Mouse (Mus musculus) MEL (cell line): ENCODE measurements around the gene Mfsd14b. TPM values are rescaled to one million over a fixed set of nuclear protein-coding genes. Genes with fewer than 3 reads are reported as not detected.

Experiments
- polyA plus RNA-seq, 2 experiments: library from polyadenylated mRNA; stranded (reverse) in 1 of 2; unstranded in 1 of 2; fragments of >175 nt in 1 of 2; fragments of >200 nt in 1 of 2; gene quantifications; 2 replicates each; pipeline versions ENCODE4 v1.2.1 to v1.2.4; 2012; ENCODE audit warnings: low replicate concordance in 2 of 2, low read depth in 1 of 2; ENCODE audit not compliant: insufficient read length in 2 of 2, insufficient read depth in 1 of 2, missing spikeins in 1 of 2
- total RNA-seq: library from RNA; depleted of rRNA; stranded (reverse); fragments of 300-350 nt; gene quantifications from 2 replicates; pipeline ENCODE4 v1.2.3, GENCODE M21; 2012; rRNA removed

Mfsd14b gene
- total and polyA plus RNA-seq, 3 experiments: 47.9 to 48.1 TPM; not detected in 1

Other genes with a start within 250 kb of the Mfsd14b start
- gene Cntnap3, start 209.0 kb downstream of the Mfsd14b start, total RNA-seq: not detected in 2 replicates
- gene Cntnap3, start 209.0 kb downstream of the Mfsd14b start, polyA plus RNA-seq: not detected
- gene Spata31, start 195.6 kb downstream of the Mfsd14b start, total RNA-seq: not detected in 2 replicates
- not detected for gene Spata31, start 195.6 kb downstream of the Mfsd14b start, polyA plus RNA-seq
- gene Spata31d1c, start 79.9 kb downstream of the Mfsd14b start, total RNA-seq: not detected in 2 replicates
- gene Spata31d1c, start 79.9 kb downstream of the Mfsd14b start, polyA plus RNA-seq: not detected
- gene Prss47, start 60.2 kb downstream of the Mfsd14b start, total RNA-seq: not detected in 2 replicates
- not detected for gene Prss47, start 60.2 kb downstream of the Mfsd14b start, polyA plus RNA-seq
- not detected in 2 replicates for gene Olfr465-ps1, start 25.1 kb upstream of the Mfsd14b start, total RNA-seq
- not detected for gene Olfr465-ps1, start 25.1 kb upstream of the Mfsd14b start, polyA plus RNA-seq
- not detected in 2 replicates for gene Olfr466, start 37.3 kb upstream of the Mfsd14b start, total RNA-seq
- not detected for gene Olfr466, start 37.3 kb upstream of the Mfsd14b start, polyA plus RNA-seq
- gene Nlrp4f, start 93.0 kb upstream of the Mfsd14b start, total RNA-seq: 0.04 TPM in 1 of 2 replicates, not detected in the other
- gene Nlrp4f, start 93.0 kb upstream of the Mfsd14b start, polyA plus RNA-seq: not detected
- gene Gm10775, start 146.6 kb upstream of the Mfsd14b start, total RNA-seq: not detected in 2 replicates
- under 1 TPM in 1 of 2 experiments, not detected in 1; 0.21 TPM for gene Gm10775, start 146.6 kb upstream of the Mfsd14b start, polyA plus RNA-seq
- 14.1 and 14.7 TPM in 2 replicates for gene Zfp369, start 165.8 kb upstream of the Mfsd14b start, total RNA-seq
- gene Zfp369, start 165.8 kb upstream of the Mfsd14b start, polyA plus RNA-seq: 10 to 100 TPM in 1 of 2 experiments, not detected in 1; 15.3 TPM